Mouse (Mus musculus): ENCODE results near the gene Dip2a. TPM values are rescaled to one million over a fixed set of nuclear protein-coding genes. Genes with fewer than 3 reads are reported as not detected.

The Dip2a gene
- polyA plus RNA-seq, 1 experiment from 2014 or later = 12.2 TPM

DNA sequence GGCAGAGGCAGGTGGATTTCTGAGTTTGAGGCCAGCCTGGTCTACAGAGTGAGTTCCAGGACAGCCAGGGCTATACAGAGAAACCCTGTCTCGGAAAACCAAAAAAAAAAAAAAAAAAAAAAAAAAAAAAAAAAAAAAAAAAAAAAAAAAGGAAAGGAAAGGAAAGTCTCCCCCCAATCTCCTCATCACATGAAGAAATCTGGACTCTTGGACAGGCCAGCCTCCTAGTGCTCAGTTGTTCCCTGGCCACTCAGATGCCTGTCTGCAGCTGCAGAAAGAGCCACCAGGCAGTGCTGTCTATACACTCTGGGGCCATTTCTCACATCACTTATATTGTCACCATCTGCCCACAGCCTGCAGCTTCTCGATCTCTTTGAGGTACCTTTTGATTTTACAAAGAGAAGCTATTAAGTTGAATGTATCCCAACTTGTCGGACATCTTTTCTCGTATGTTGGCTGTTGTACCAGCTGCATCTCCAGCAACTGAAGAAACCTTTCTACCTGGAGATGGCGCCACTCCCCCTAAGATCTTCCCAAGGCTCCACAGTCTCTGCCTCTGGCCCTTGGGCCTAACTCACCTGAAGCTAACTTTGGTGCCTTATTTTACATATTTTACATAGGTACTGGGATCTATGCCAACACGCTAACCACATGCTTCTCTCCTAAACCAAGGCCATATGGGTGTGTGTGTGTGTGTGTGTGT is 18.6 kb downstream of the Dip2a start:
- H3K27ac ChIP-seq (ENCODE audit: low read length) = no peak overlapping the region
- no peaks in the 10 kb centered on the region for H3K4me1 ChIP-seq (ENCODE audit: insufficient read depth, low read length)
- no peak overlapping the region for H3K4me3 ChIP-seq (ENCODE audit: low read length)
- no peaks in the 10 kb centered on the region for H3K9me3 ChIP-seq (ENCODE audit: low read length)
- H3K9ac ChIP-seq (replicated peaks; ENCODE audit: low read length) = no peak overlapping the region
- no peaks in the 10 kb centered on the region for H3K27me3 ChIP-seq (ENCODE audit: insufficient read depth, low read length)
- ATAC-seq (ENCODE audit: low FRiP score, low TSS enrichment) = no peak
- WGBS = 79% methylated on average over 6 of the region's 6 CpGs
- no peak overlapping the region for H3K4me2 ChIP-seq (replicated peaks; ENCODE audit: low read depth, low read length)
- H3K36me3 ChIP-seq (ENCODE audit: insufficient read depth, low read length) = no peaks in the 10 kb centered on the region

DNA sequence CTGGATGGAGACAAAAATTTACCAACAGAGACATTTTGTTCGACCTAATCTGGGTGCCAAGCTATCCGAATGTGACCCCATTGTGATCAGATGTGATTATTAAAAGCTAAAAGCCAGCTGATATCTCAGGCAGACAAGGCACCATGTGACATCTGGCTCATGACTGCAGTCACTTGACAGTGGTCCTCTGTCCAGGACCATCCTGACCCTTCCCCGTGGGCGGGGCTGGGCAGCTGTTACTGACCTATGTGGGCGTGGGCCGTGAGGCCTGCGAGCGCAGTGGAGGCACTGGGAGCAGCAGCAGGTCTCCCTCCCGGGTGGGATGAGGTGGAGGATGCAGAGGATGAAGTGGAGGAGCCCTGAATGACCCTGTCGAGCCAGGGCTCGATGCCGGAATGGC is 27.5 kb downstream of the Dip2a start:
- H3K9me3 ChIP-seq (ENCODE audit: low read length) = no peaks in the 10 kb centered on the region
- ATAC-seq (ENCODE audit: low FRiP score, low TSS enrichment) = no peak
- H3K27me3 ChIP-seq (ENCODE audit: insufficient read depth, low read length) = no peaks in the 10 kb centered on the region
- H3K4me1 ChIP-seq (ENCODE audit: insufficient read depth, low read length) = no peaks in the 10 kb centered on the region
- H3K9ac ChIP-seq (replicated peaks; ENCODE audit: low read length) = no peak overlapping the region
- H3K36me3 ChIP-seq (ENCODE audit: insufficient read depth, low read length) = peaks cover 35% of the 10 kb centered on the region
- H3K4me3 ChIP-seq (ENCODE audit: low read length) = no peak overlapping the region
- H3K27ac ChIP-seq (ENCODE audit: low read length) = no peak overlapping the region
- H3K4me2 ChIP-seq (replicated peaks; ENCODE audit: low read depth, low read length) = no peak overlapping the region
- WGBS = 77% methylated on average over 12 of the region's 12 CpGs

DNA sequence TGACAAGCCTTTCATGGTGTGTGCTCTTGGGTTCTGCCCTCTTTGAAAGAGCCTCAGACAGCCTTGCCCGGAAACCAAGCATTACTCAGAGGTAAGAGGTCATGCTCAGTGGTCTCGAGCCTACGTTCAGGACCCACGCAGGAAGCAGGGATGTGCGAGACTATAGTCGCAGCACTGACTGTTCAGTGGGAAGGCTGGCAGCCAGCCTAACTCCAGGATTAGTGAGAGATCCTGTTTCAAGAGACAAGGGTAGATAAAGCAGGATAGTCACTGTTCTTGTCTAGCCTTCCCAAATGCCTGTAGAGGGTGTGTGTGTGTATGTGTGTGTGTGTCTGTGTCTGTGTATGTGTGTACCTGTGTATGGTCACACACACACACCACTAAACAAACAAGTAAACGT is 28.9 kb downstream of the Dip2a start:
- Histone ChIP-seq H3K27me3 (ENCODE audit: insufficient read depth, low read length) (no peaks in the 10 kb centered on the region), H3K9me3 (ENCODE audit: low read length) (no peaks in the 10 kb centered on the region), H3K36me3 (ENCODE audit: insufficient read depth, low read length) (peaks cover 41% of the 10 kb centered on the region), H3K4me3 (ENCODE audit: low read length) (no peak overlapping the region), H3K4me2 (replicated peaks; ENCODE audit: low read depth, low read length) (no peak overlapping the region), H3K27ac (ENCODE audit: low read length) (no peak overlapping the region), H3K4me1 (ENCODE audit: insufficient read depth, low read length) (no peaks in the 10 kb centered on the region), H3K9ac (replicated peaks; ENCODE audit: low read length) (no peak overlapping the region)
- ATAC-seq (ENCODE audit: low FRiP score, low TSS enrichment) = no peak
- 65% methylated on average over 7 of the region's 7 CpGs for WGBS

DNA sequence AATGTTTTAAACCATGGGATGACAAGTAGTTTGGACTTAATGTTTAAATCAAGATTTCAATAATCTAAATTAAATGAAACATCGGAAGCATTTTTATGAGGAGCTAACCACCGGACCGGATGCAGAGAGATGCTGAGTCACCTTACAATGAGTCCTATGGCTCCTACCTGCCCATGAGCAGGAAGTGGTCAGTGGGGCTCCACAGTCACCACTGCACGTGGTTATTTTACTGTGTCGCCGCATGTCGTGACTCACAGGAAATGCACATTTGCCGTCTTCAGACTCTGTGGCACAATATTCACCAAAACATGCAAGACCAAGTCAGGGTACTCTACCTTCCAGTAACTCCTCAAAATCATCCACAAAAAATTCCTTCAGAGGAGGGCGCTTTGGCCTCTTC is 38.4 kb downstream of the Dip2a start:
- Histone ChIP-seq H3K27ac (ENCODE audit: low read length) (no peak overlapping the region), H3K9ac (replicated peaks; ENCODE audit: low read length) (no peak overlapping the region), H3K4me3 (ENCODE audit: low read length) (no peak overlapping the region), H3K36me3 (ENCODE audit: insufficient read depth, low read length) (peaks cover 31% of the 10 kb centered on the region), H3K4me2 (replicated peaks; ENCODE audit: low read depth, low read length) (no peak overlapping the region), H3K9me3 (ENCODE audit: low read length) (no peaks in the 10 kb centered on the region), H3K4me1 (ENCODE audit: insufficient read depth, low read length) (no peaks in the 10 kb centered on the region), H3K27me3 (ENCODE audit: insufficient read depth, low read length) (no peaks in the 10 kb centered on the region)
- WGBS = 83% methylated on average over 9 of the region's 9 CpGs
- no peak for ATAC-seq (ENCODE audit: low FRiP score, low TSS enrichment)

DNA sequence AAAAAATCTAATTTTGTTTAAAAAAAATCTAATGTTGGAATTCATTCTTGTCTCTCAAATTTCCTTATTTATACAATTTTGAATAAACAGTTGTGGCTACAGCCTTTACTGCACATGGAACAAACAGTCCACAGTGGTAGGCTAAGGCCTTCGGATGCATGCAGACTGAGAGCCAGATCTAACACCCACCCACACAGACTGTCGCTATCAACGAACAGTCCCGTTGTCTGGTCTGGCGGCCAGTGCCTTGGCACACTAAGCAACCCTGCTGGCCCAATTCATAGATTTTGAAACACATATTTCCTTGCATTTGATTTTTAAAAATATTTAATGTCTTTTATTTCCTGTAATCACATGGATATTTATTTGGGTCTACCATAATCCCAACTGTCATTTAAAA is 45.0 kb downstream of the Dip2a start:
- no peak overlapping the region for H3K4me2 ChIP-seq (replicated peaks; ENCODE audit: low read depth, low read length)
- WGBS = 90% methylated on average over 5 of the region's 5 CpGs
- H3K36me3 ChIP-seq (ENCODE audit: insufficient read depth, low read length) = peaks cover 33% of the 10 kb centered on the region
- H3K4me3 ChIP-seq (ENCODE audit: low read length) = no peak overlapping the region
- H3K9ac ChIP-seq (replicated peaks; ENCODE audit: low read length) = no peak overlapping the region
- H3K27ac ChIP-seq (ENCODE audit: low read length) = no peak overlapping the region
- no peaks in the 10 kb centered on the region for H3K27me3 ChIP-seq (ENCODE audit: insufficient read depth, low read length)
- no peak for ATAC-seq (ENCODE audit: low FRiP score, low TSS enrichment)
- H3K9me3 ChIP-seq (ENCODE audit: low read length) = no peaks in the 10 kb centered on the region
- no peaks in the 10 kb centered on the region for H3K4me1 ChIP-seq (ENCODE audit: insufficient read depth, low read length)

DNA sequence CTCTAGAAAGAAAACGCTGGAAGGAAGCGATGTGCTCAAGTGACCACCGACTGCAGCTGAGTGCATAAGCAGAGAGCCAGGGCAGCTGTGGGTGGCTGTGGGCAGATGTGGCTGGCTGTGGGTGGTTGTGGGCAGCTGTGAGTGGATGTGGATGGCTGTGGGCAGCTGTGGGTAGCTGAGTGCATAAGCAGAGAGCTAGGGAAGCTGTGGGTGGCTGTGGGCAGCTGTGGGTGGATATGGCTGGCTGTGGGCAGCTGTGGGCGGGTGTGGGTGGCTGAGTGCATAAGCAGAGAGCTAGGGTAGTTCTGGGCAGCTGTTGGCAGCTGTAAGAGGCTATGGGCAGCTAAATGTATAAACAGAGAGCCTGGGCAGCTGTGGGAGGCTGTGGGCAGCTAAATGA is 51.9 kb downstream of the Dip2a start:
- Histone ChIP-seq H3K27me3 (ENCODE audit: insufficient read depth, low read length) (no peaks in the 10 kb centered on the region), H3K4me3 (ENCODE audit: low read length) (no peak overlapping the region), H3K36me3 (ENCODE audit: insufficient read depth, low read length) (peaks cover 56% of the 10 kb centered on the region), H3K4me2 (replicated peaks; ENCODE audit: low read depth, low read length) (no peak overlapping the region), H3K9me3 (ENCODE audit: low read length) (no peaks in the 10 kb centered on the region), H3K9ac (replicated peaks; ENCODE audit: low read length) (no peak overlapping the region), H3K27ac (ENCODE audit: low read length) (no peak overlapping the region), H3K4me1 (ENCODE audit: insufficient read depth, low read length) (no peaks in the 10 kb centered on the region)
- 91% methylated on average over 4 of the region's 4 CpGs for WGBS
- no peak for ATAC-seq (ENCODE audit: low FRiP score, low TSS enrichment)

DNA sequence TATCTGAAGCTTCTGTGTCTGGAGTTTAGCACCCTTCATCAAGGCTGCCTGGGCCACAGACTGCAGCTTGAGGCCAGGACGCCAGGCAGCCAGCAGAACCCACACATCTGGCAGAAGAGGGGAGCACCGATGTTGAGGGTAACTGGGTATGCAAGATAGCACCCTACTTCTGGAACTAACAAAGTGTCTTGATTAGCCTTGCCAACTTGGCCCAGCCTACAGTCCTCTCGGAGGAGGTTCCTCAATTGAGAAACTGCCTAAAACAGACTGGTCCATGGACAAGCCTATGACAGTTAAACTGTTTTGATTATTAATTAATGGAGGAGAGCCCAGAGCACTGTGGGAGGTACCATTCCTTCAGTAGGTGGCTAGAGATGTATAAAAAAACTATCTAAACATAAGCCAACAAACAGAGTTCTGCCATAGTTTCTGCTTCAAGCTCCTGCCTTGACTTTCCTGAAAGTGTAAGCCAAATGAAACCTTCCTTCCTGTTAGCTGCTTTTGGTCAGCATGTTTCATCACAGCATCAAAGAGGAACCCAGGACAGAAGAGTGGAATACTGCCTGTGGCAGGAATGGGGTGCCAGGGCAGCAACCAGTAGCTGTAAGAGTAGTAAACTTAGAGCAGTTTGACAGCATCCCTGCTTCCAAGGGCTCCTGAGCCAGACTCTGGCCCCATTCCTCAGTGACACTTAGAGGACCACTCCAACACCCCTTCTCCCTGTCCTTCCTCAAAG is 55.0 kb downstream of the Dip2a start:
- Histone ChIP-seq H3K9ac (replicated peaks; ENCODE audit: low read length) (no peak overlapping the region), H3K27me3 (ENCODE audit: insufficient read depth, low read length) (no peaks in the 10 kb centered on the region), H3K4me2 (replicated peaks; ENCODE audit: low read depth, low read length) (no peak overlapping the region), H3K4me1 (ENCODE audit: insufficient read depth, low read length) (no peaks in the 10 kb centered on the region), H3K9me3 (ENCODE audit: low read length) (no peaks in the 10 kb centered on the region), H3K27ac (ENCODE audit: low read length) (no peak overlapping the region), H3K36me3 (ENCODE audit: insufficient read depth, low read length) (peaks cover 49% of the 10 kb centered on the region), H3K4me3 (ENCODE audit: low read length) (no peak overlapping the region)
- ATAC-seq (ENCODE audit: low FRiP score, low TSS enrichment) = no peak
- 89% methylated on average over 3 of the region's 3 CpGs for WGBS

DNA sequence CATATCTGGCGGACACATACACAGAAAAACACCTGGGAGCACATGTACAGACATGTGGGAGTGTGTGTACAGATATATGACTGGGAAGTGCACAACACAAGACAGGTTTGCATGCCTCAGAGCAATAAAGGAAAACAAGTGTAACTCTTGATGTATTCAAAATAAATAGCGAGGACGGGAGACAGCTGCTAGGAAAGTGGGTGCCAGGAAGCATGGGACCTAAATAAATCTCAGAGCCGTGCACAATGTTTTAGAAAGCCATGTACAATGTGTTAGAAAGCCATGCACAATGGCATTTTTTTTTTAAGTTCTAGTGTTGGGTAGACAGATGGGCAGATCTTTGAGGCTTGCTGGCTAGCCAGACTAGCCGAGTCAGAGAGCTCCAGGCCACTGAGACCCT is 56.0 kb downstream of the Dip2a start:
- H3K27ac ChIP-seq (ENCODE audit: low read length) = no peak overlapping the region
- H3K36me3 ChIP-seq (ENCODE audit: insufficient read depth, low read length) = peaks cover 43% of the 10 kb centered on the region
- H3K27me3 ChIP-seq (ENCODE audit: insufficient read depth, low read length) = no peaks in the 10 kb centered on the region
- no peaks in the 10 kb centered on the region for H3K4me1 ChIP-seq (ENCODE audit: insufficient read depth, low read length)
- H3K4me3 ChIP-seq (ENCODE audit: low read length) = no peak overlapping the region
- H3K4me2 ChIP-seq (replicated peaks; ENCODE audit: low read depth, low read length) = no peak overlapping the region
- no peaks in the 10 kb centered on the region for H3K9me3 ChIP-seq (ENCODE audit: low read length)
- WGBS = 77% methylated on average over 5 of the region's 5 CpGs
- no peak for ATAC-seq (ENCODE audit: low FRiP score, low TSS enrichment)
- no peak overlapping the region for H3K9ac ChIP-seq (replicated peaks; ENCODE audit: low read length)

DNA sequence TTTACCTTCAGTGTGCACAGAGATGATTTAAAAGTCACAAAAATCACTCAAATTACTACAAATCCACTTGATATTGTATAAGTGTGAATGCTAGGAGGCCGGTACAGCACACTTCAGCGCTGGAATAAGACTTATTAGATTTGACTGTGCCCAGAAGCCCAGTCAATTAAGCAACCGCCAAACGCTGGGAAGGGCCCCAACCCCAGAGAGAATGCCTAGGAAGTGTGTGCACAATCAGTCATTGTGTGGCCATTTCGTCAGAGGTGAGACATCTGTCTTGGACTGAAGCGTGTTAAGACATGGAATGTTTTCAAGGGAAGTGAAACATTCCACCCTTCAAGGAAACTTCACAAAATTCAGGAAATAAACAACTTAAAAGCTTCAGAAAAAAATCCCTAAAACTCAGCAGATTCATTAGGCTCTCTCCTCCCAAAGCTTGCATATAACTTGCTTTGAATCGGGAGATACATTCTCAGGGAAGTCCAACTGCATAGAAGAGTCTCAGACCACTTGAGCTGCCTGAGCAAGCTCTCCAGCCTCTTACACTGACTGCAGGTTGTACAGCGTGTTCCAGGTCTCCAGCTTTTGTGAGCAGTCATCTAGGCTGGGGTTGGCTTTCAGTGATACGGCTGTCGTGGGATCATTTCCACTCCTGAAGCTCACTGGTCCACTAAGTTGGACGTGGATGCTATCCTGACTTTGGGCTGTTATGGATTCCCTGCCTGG is 56.7 kb downstream of the Dip2a start:
- Histone ChIP-seq H3K27ac (ENCODE audit: low read length) (no peak overlapping the region), H3K9ac (replicated peaks; ENCODE audit: low read length) (no peak overlapping the region), H3K36me3 (ENCODE audit: insufficient read depth, low read length) (peaks cover 42% of the 10 kb centered on the region), H3K9me3 (ENCODE audit: low read length) (no peaks in the 10 kb centered on the region), H3K4me3 (ENCODE audit: low read length) (no peak overlapping the region), H3K27me3 (ENCODE audit: insufficient read depth, low read length) (no peaks in the 10 kb centered on the region), H3K4me2 (replicated peaks; ENCODE audit: low read depth, low read length) (no peak overlapping the region), H3K4me1 (ENCODE audit: insufficient read depth, low read length) (no peaks in the 10 kb centered on the region)
- no peak for ATAC-seq (ENCODE audit: low FRiP score, low TSS enrichment)
- 81% methylated on average over 11 of the region's 11 CpGs for WGBS
